Mouse (Mus musculus) limb, embryonic 14.5 days (tissue): Measurements from ENCODE around the gene Lhb. TPM values are rescaled to one million over a fixed set of nuclear protein-coding genes. Genes with fewer than 3 reads are reported as not detected.
"Not testable (repeated sequence)": the region's sequence is repeated elsewhere in the genome, so short reads cannot be mapped to it uniquely, and the experiment has no call there.

Experiments
- ATAC-seq: fragments of 200-750 bp; cut with Nextera tagmentation; 2 replicates; pipeline ENCODE4 v1.8.0; 2017; ENCODE audit warnings: low read depth, moderate number of reproducible peaks, moderate TSS enrichment; ENCODE audit not compliant: low FRiP score
- DNase-seq: peaks from one replicate; pipeline ENCODE4 v3.0.0-alpha.2; 2015; ENCODE audit warnings: low spot score
- H3K27ac ChIP-seq: fragments of 300-500 bp; sonication (generic); replicated peaks from 2 replicates; pipeline ENCODE4 v1.5.1; 2014; ENCODE audit warnings: low read depth, mild to moderate bottlenecking, low read length, moderate library complexity, mixed read lengths
- H3K27me3 ChIP-seq: fragments of 300-500 bp; sonication (generic); 2 replicates; pipeline ENCODE4 v1.6.1; 2014; ENCODE audit warnings: low read length, mixed read lengths; ENCODE audit not compliant: control insufficient read depth, insufficient read depth
- H3K36me3 ChIP-seq: fragments of 300-500 bp; sonication (generic); 2 replicates; pipeline ENCODE4 v1.6.1; 2014; ENCODE audit warnings: mild to moderate bottlenecking, low read length, moderate library complexity, mixed read lengths; ENCODE audit not compliant: control insufficient read depth, insufficient read depth
- H3K4me1 ChIP-seq: fragments of 300-500 bp; sonication (generic); 2 replicates; pipeline ENCODE4 v1.6.1; 2014; ENCODE audit warnings: antibody characterized with exemption, low read length, mixed read lengths; ENCODE audit not compliant: control insufficient read depth, insufficient read depth
- H3K4me2 ChIP-seq: fragments of 300-500 bp; sonication (generic); replicated peaks from 2 replicates; pipeline ENCODE4 v1.6.1; 2014; ENCODE audit warnings: low read depth, mild to moderate bottlenecking, low read length, moderate library complexity; ENCODE audit not compliant: severe bottlenecking
- H3K4me3 ChIP-seq: fragments of 300-500 bp; sonication (generic); replicated peaks from 2 replicates; pipeline ENCODE4 v1.5.1; 2014; ENCODE audit warnings: low read length
- H3K9ac ChIP-seq: fragments of 300-500 bp; sonication (generic); 2 replicates; pipeline ENCODE4 v1.6.1; 2014; ENCODE audit warnings: mild to moderate bottlenecking, low read depth, low read length, moderate library complexity; ENCODE audit not compliant: severe bottlenecking
- H3K9me3 ChIP-seq: fragments of 300-500 bp; sonication (generic); 2 replicates; pipeline ENCODE4 v1.6.1; 2016; ENCODE audit warnings: low read length; ENCODE audit not compliant: control insufficient read depth
- POLR2A ChIP-seq: fragments of 200-500 bp; IDR thresholded peaks from 2 replicates; pipeline ENCODE4 v1.8.0; 2012; ENCODE audit warnings: inconsistent platforms, mild to moderate bottlenecking, moderate library complexity, borderline replicate concordance; ENCODE audit not compliant: insufficient read depth, insufficient read length; ENCODE audit errors: extremely low read depth
- WGBS: fragments of 180-500 bp; shearing (Covaris S2); extraction: QIAGEN DNeasy Blood & Tissue Kit; methylation state at CpG from one replicate; pipeline ENCODE4 v1.1.7; 2014; 5-methylcytosine and 5-hydroxymethylcytosine counted together
- polyA plus RNA-seq, 2 experiments: library from polyadenylated mRNA; depleted of rRNA in 1 of 2; stranded (reverse) in 1 of 2; unstranded in 1 of 2; fragments of >200 nt; fragmentation: Nextera tagmentation in 1 of 2; extraction: Ambion mirVana in 1 of 2; gene quantifications; 2 replicates each; pipeline versions ENCODE4 v1.2.1 to v1.2.3; 2012 to 2014

The Lhb gene
- polyA plus RNA-seq, 2 experiments = 0.50 TPM; not detected in 1

- Histone ChIP-seq H3K4me1 (peaks cover 32% of the 10 kb centered on the region), H3K9me3 (no peaks in the 10 kb centered on the region), H3K27me3 (no peaks in the 10 kb centered on the region), H3K4me3 (peak overlapping the region; percentile 73; the same call in 1 of the 2 replicates), H3K27ac (0 out of 2 replicates have a peak overlapping the region, but pooled peaks have one; percentile 26), H3K9ac (0 out of 2 replicates have a peak overlapping the region, but pooled peaks have one; percentile 67), H3K4me2 (peak overlapping the region; percentile 83; the same call in 1 of the 2 replicates), H3K36me3 (peaks cover 64% of the 10 kb centered on the region)
- DNase-seq (no peak), ATAC-seq (no peak)
- 50% methylated on average over 9 of the region's 9 CpGs for WGBS
- TF ChIP-seq POLR2A = no peak
Observed at GRCm38 (mm10) chr7:45456721-45457203, 36.1 kb downstream of the Lhb start.

- no peak for ATAC-seq
- peak overlapping the region; percentile 73 for H3K4me3 ChIP-seq
- WGBS = 71% methylated on average over 10 of the region's 10 CpGs
- peaks cover 64% of the 10 kb centered on the region for H3K36me3 ChIP-seq
- H3K27me3 ChIP-seq = no peaks in the 10 kb centered on the region
- peaks cover 32% of the 10 kb centered on the region for H3K4me1 ChIP-seq
- TF ChIP-seq POLR2A = no peak
- H3K27ac ChIP-seq = peak overlapping the region; percentile 26; the same call in 1 of the 2 replicates
- peak overlapping the region; percentile 83 for H3K4me2 ChIP-seq
- H3K9me3 ChIP-seq = no peaks in the 10 kb centered on the region
- peak overlapping the region; percentile 67 for H3K9ac ChIP-seq
- no peak for DNase-seq
Observed at GRCm38 (mm10) chr7:45457204-45458060, 36.8 kb downstream of the Lhb start.

GRCm38 (mm10) chr7:45458748-45459563 is 38.3 kb downstream of the Lhb start:
- no peak for TF ChIP-seq POLR2A
- H3K4me1 ChIP-seq = peaks cover 32% of the 10 kb centered on the region
- H3K27ac ChIP-seq = peak overlapping the region; percentile 88
- H3K4me2 ChIP-seq = peak overlapping the region; percentile 83
- peak overlapping the region; percentile 67 for H3K9ac ChIP-seq
- H3K4me3 ChIP-seq = peak overlapping the region; percentile 73
- DNase-seq = peak; percentile 85
- WGBS = under 1% methylated on average over 37 of the region's 43 CpGs
- no peaks in the 10 kb centered on the region for H3K27me3 ChIP-seq
- peak; percentile 66 for ATAC-seq
- no peaks in the 10 kb centered on the region for H3K9me3 ChIP-seq
- peaks cover 70% of the 10 kb centered on the region for H3K36me3 ChIP-seq

- Histone ChIP-seq H3K4me3 (peak within 1 kb of the TSS; percentile 73), H3K4me1 (peaks cover 32% of the 10 kb centered on the region), H3K4me2 (peak within 1 kb of the TSS; percentile 83), H3K36me3 (peaks cover 66% of the 10 kb centered on the region), H3K27ac (peak within 1 kb of the TSS; percentile 88), H3K9ac (peak within 1 kb of the TSS; percentile 67)
- TF ChIP-seq POLR2A = peak; percentile 90; the same call in 1 of the 2 replicates
- DNase-seq = peak; percentile 100
- under 1% methylated on average over 24 of the region's 37 CpGs for WGBS
- ATAC-seq = peak; percentile 93
- H3K27me3 ChIP-seq, H3K9me3 ChIP-seq: not testable (repeated sequence)
Observed at GRCm38 (mm10) chr7:45459564-45460140, 39.0 kb downstream of the Lhb start, which contains the start of gene Ftl1. TSS of gene Ftl1 (minus strand) at chr7:45459884.
